Mouse (Mus musculus) erythroblast, embryonic 14.5 days (primary cell): ENCODE data around the gene Gnb2.

Experiments used
- GATA1 ChIP-seq: IDR thresholded peaks from 2 replicates; pipeline ENCODE4 v1.6.1; 2012; ENCODE audit warnings: low read length, inconsistent platforms, mixed read lengths
- TAL1 ChIP-seq: IDR thresholded peaks from 3 replicates; pipeline ENCODE4 v1.6.1; 2012; ENCODE audit warnings: low read length, inconsistent platforms, mixed read lengths

DNA sequence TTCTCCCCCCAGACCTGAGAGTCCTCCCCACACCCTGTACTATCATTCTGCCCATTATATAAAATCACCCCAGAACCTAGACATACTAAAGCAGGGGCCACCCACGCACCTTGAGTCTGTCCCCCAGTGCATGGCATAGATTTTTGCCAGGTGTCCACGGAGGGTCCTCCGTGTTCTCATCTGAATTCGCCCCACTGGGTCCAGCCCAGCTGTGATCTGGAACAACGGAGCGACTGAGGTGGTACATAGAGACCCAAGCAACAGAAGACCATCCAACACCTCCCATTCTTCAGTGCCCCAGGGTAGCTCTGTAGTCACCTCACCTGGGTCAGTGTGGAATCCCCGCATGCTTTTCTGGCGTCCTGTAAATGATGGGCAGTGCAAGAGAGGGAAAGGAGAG is 3.2 kb downstream of the Gnb2 start:
- TF ChIP-seq GATA1 (no peak), TAL1 (no peak)
